Mouse (Mus musculus) bone marrow macrophage, adult 2 months (primary cell): ENCODE data around the gene Scube1. TPM values are rescaled to one million over a fixed set of nuclear protein-coding genes. Genes with fewer than 3 reads are reported as not detected.

ENCODE experiments used
- H3K27ac ChIP-seq: 2 replicates; pipeline ENCODE4 v1.5.1; 2012; ENCODE audit warnings: low read depth, low read length; ENCODE audit not compliant: insufficient read depth
- H3K4me1 ChIP-seq: 2 replicates; pipeline ENCODE4 v1.6.1; 2012; ENCODE audit warnings: low read length; ENCODE audit not compliant: control insufficient read depth, insufficient read depth
- H3K4me3 ChIP-seq: 2 replicates; pipeline ENCODE4 v1.5.1; 2012; ENCODE audit warnings: mild to moderate bottlenecking, low read length, moderate library complexity; ENCODE audit not compliant: insufficient read depth
- CTCF ChIP-seq: IDR thresholded peaks from 2 replicates; pipeline ENCODE4 v1.5.1; 2012; ENCODE audit warnings: low read depth, mild to moderate bottlenecking, low read length, moderate library complexity
- POLR2A ChIP-seq: IDR thresholded peaks from 2 replicates; pipeline ENCODE4 v1.6.1; 2012; ENCODE audit warnings: mild to moderate bottlenecking, low read depth, low read length, borderline replicate concordance
- polyA plus RNA-seq: library from polyadenylated mRNA; stranded (reverse); fragments of >200 nt; gene quantifications from 2 replicates; pipeline ENCODE4 v1.2.4, GENCODE M21; 2012; ENCODE audit not compliant: missing spikeins, insufficient read depth, insufficient read length

Scube1 gene
- polyA plus RNA-seq, 1 experiment = not detected

GRCm38 (mm10) chr15:83666418-83666817, 58.4 kb downstream of the Scube1 start:
- Histone ChIP-seq H3K4me1 (no peaks in the 10 kb centered on the region), H3K27ac (no peak overlapping the region)
- TF ChIP-seq CTCF (no peak), POLR2A (no peak)

GRCm38 (mm10) chr15:83665993-83666392, 58.8 kb downstream of the Scube1 start:
- H3K4me1 ChIP-seq = no peaks in the 10 kb centered on the region
- H3K4me3 ChIP-seq = no peak overlapping the region
- no peak overlapping the region for H3K27ac ChIP-seq
- no peak for TF ChIP-seq CTCF
- no peak for TF ChIP-seq POLR2A

More at GRCm38 (mm10) chr15:83666418-83666817, 58.4 kb downstream of the Scube1 start:
- H3K4me3 ChIP-seq = no peak overlapping the region

- Histone ChIP-seq H3K4me3 (no peak overlapping the region), H3K4me1 (no peaks in the 10 kb centered on the region), H3K27ac (no peak overlapping the region)
- TF ChIP-seq POLR2A (no peak), CTCF (0 out of 2 replicates have a peak, but pooled peaks have one; percentile 24)
These were observed 60.1 kb downstream of the Scube1 start for GRCm38 (mm10) chr15:83664722-83665121.

GRCm38 (mm10) chr15:83663066-83663465, 61.8 kb downstream of the Scube1 start:
- no peak overlapping the region for H3K27ac ChIP-seq
- TF ChIP-seq POLR2A (no peak), CTCF (no peak)
- H3K4me3 ChIP-seq = no peak overlapping the region
- H3K4me1 ChIP-seq = no peaks in the 10 kb centered on the region

GRCm38 (mm10) chr15:83662106-83662505, 62.7 kb downstream of the Scube1 start:
- no peak for TF ChIP-seq POLR2A
- TF ChIP-seq CTCF = no peak
- H3K4me3 ChIP-seq = no peak overlapping the region
- H3K4me1 ChIP-seq = no peaks in the 10 kb centered on the region
- no peak overlapping the region for H3K27ac ChIP-seq

GRCm38 (mm10) chr15:83642518-83642917, 82.3 kb downstream of the Scube1 start:
- no peaks in the 10 kb centered on the region for H3K4me1 ChIP-seq
- no peak for TF ChIP-seq POLR2A
- TF ChIP-seq CTCF = no peak
- no peak overlapping the region for H3K4me3 ChIP-seq
- no peak overlapping the region for H3K27ac ChIP-seq

- H3K4me1 ChIP-seq = no peaks in the 10 kb centered on the region
- H3K27ac ChIP-seq = no peak overlapping the region
- no peak for TF ChIP-seq CTCF
- TF ChIP-seq POLR2A = no peak
These were observed 84.6 kb downstream of the Scube1 start for GRCm38 (mm10) chr15:83640208-83640607.

GRCm38 (mm10) chr15:83639160-83639559, 85.7 kb downstream of the Scube1 start:
- TF ChIP-seq POLR2A = no peak
- TF ChIP-seq CTCF = no peak
- Histone ChIP-seq H3K4me1 (no peaks in the 10 kb centered on the region), H3K27ac (no peak overlapping the region), H3K4me3 (no peak overlapping the region)

More at GRCm38 (mm10) chr15:83640208-83640607, 84.6 kb downstream of the Scube1 start:
- no peak overlapping the region for H3K4me3 ChIP-seq

GRCm38 (mm10) chr15:83638196-83638899, 86.5 kb downstream of the Scube1 start:
- Histone ChIP-seq H3K27ac (no peak overlapping the region), H3K4me3 (no peak overlapping the region), H3K4me1 (no peaks in the 10 kb centered on the region)
- TF ChIP-seq CTCF = no peak

GRCm38 (mm10) chr15:83636759-83637158, 88.1 kb downstream of the Scube1 start:
- no peaks in the 10 kb centered on the region for H3K4me1 ChIP-seq
- no peak overlapping the region for H3K27ac ChIP-seq
- no peak overlapping the region for H3K4me3 ChIP-seq
- no peak for TF ChIP-seq CTCF
- TF ChIP-seq POLR2A = no peak

- Histone ChIP-seq H3K4me3 (no peak overlapping the region), H3K4me1 (no peaks in the 10 kb centered on the region), H3K27ac (no peak overlapping the region)
- TF ChIP-seq POLR2A (no peak), CTCF (no peak)
These were observed 89.6 kb downstream of the Scube1 start for GRCm38 (mm10) chr15:83635251-83635650.
